Mouse (Mus musculus): ENCODE results near the gene Gm5108.

Gene Gm5108

GRCm38 (mm10) chr5:68012618-68013017, 71.1 kb downstream of the Gm5108 start:
- in situ Hi-C loops (cut with MboI; ENCODE audit: unreplicated experiment in 2 of 2), result loop anchor here (5.0 to 25.0 kb wide), 3 partner anchors 255 to 750 kb away; partner anchors contain the start of gene Tmem33 (in 1 of the 2)

- in situ Hi-C loops (cut with MboI; ENCODE audit: unreplicated experiment in 2 of 2), result loop anchor here in 1 of 2 experiments (25.0 kb wide), 1 partner anchor 759 kb away; the partner anchor contains the start of gene Tmem33
Measured at GRCm38 (mm10) chr5:68020870-68021269, 79.4 kb downstream of the Gm5108 start.
